In the genomic region with DNA sequence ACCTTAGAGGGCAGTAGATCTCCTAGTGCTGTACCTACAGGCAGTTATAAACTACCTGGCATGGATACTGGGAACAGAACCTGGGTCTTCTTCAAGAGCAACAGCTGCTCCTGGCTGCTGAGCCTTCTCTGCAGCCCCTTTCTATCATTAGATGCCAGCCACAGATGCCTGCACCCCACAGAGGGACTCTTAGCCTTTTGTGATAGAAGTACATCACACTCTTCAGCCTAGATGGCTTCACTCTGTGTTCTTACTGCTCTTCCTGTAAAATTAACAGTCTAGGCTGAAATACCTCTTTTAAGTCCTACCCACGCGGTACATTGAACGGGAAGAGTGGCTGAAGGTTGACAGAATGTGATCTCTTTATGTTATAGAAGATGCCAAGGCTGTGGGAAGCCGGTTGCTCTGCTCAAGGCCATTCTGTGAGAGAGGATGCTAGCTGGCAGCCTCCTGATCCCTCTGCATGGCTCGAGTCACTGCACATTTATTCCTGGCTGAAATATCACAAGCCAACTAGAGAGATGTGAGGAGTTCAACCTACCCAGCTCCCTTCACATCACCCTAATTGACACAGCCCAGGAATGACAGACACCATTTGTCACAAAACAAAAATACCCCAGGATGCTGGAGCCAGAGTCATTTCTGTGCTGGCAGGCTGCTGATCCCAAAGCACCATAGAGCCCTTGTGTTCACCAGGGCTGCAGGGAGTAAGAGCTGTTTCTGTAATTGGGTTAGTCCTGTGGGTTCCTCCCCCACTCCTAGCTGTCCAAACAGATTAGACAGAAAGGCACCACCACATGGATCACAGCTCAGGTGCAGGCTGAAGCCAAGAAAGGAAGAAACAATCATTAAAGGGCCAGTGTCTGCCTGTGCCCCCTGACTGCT, we compare ENCODE assay signal across 8 mouse cellular contexts.
DNase-seq lines count a peak whose midpoint lies in the region; ATAC-seq and TF ChIP-seq lines count a peak whose summit lies in the region.

No protein-coding gene starts in this region.

- peaks cover 9% of the 10 kb centered on the region; the same call in 1 of the 2 replicates for H3K4me1 ChIP-seq in neural tube, embryonic 13.5 days (replicated peaks)
- H3K4me1 ChIP-seq in hindbrain, embryonic 15.5 days (replicated peaks) = peaks cover 17% of the 10 kb centered on the region
- no peaks in the 10 kb centered on the region for H3K4me1 ChIP-seq in small intestine, adult 2 months (ENCODE audit: control insufficient read depth, insufficient read depth, insufficient read length, low read length)

- peak; percentile 69 for ATAC-seq in neural tube, embryonic 13.5 days (ENCODE audit: low read depth)
- ATAC-seq in hindbrain, embryonic 15.5 days (ENCODE audit: low FRiP score, low read depth) = peak; percentile 96

- H3K36me3 ChIP-seq in neural tube, embryonic 13.5 days = no peaks in the 10 kb centered on the region
- no peaks in the 10 kb centered on the region for H3K36me3 ChIP-seq in hindbrain, embryonic 15.5 days
- no peaks in the 10 kb centered on the region for H3K36me3 ChIP-seq in small intestine, adult 2 months (ENCODE audit: control insufficient read depth, insufficient read depth, low read length)

- 73% methylated on average over 5 of the region's 5 CpGs for WGBS in neural tube, embryonic 13.5 days
- 54% methylated on average over 5 of the region's 5 CpGs for WGBS in hindbrain, embryonic 15.5 days
- 73% methylated on average over 5 of the region's 5 CpGs for WGBS in small intestine, adult 2 months

- H3K9ac ChIP-seq in neural tube, embryonic 13.5 days = no peak overlapping the region
- no peak overlapping the region for H3K9ac ChIP-seq in hindbrain, embryonic 15.5 days

- TF ChIP-seq POLR2A in small intestine, adult 2 months (IDR thresholded peaks at IDR 0.05; ENCODE audit: low read depth, low read length) = no peak

- H3K4me2 ChIP-seq in neural tube, embryonic 13.5 days = no peak overlapping the region
- no peak overlapping the region for H3K4me2 ChIP-seq in hindbrain, embryonic 15.5 days

- TF ChIP-seq CTCF in small intestine, adult 2 months (IDR thresholded peaks at IDR 0.05; ENCODE audit: extremely low read depth, insufficient read length, insufficient replicate concordance, low read depth, low read length) = no peak

- no peaks in the 10 kb centered on the region for H3K9me3 ChIP-seq in neural tube, embryonic 13.5 days
- H3K9me3 ChIP-seq in hindbrain, embryonic 15.5 days = no peaks in the 10 kb centered on the region

- DNase-seq in adrenal gland, adult 8-10 months = peak; percentile 32
- no peak for DNase-seq in adrenal gland, postnatal 4 days (ENCODE audit: low spot score in 2 of 2)
- no peak for DNase-seq in neural tube, embryonic 10.5 days (ENCODE audit: extremely low spot score, low spot score)
- DNase-seq in spleen, postnatal 14 days (ENCODE audit: low spot score in 2 of 2) = no peak
- no peak for DNase-seq in B cell, adult 2 months

- no peak overlapping the region for H3K4me3 ChIP-seq in neural tube, embryonic 13.5 days
- no peak overlapping the region for H3K4me3 ChIP-seq in hindbrain, embryonic 15.5 days
- no peak overlapping the region for H3K4me3 ChIP-seq in small intestine, adult 2 months (ENCODE audit: low read depth, low read length)

- no peaks in the 10 kb centered on the region for H3K27me3 ChIP-seq in neural tube, embryonic 13.5 days
- no peaks in the 10 kb centered on the region for H3K27me3 ChIP-seq in hindbrain, embryonic 15.5 days
- no peaks in the 10 kb centered on the region for H3K27me3 ChIP-seq in small intestine, adult 2 months (ENCODE audit: control insufficient read depth, insufficient read depth, low read length)

- H3K27ac ChIP-seq in neural tube, embryonic 13.5 days (replicated peaks) = no peak overlapping the region
- H3K27ac ChIP-seq in hindbrain, embryonic 15.5 days (replicated peaks) = peak overlapping the region; percentile 73
- peak overlapping the region; percentile 3; the same call in 1 of the 2 replicates for H3K27ac ChIP-seq in small intestine, adult 2 months (ENCODE audit: insufficient read depth, low read depth, low read length)
